Mouse (Mus musculus) midbrain, embryonic 16.5 days (tissue): Measurements from ENCODE around the gene Aplf. TPM values are rescaled to one million over a fixed set of nuclear protein-coding genes. Genes with fewer than 3 reads are reported as not detected.

Experiments used
- ATAC-seq: fragments of 200-750 bp; cut with Nextera tagmentation; 2 replicates; pipeline ENCODE4 v1.8.0; 2017; ENCODE audit warnings: moderate TSS enrichment
- H3K27ac ChIP-seq: fragments of 300-500 bp; sonication (generic); 2 replicates; pipeline ENCODE4 v1.5.1; 2014; ENCODE audit warnings: mild to moderate bottlenecking, low read length, mixed read lengths
- H3K27me3 ChIP-seq: fragments of 300-500 bp; sonication (generic); 2 replicates; pipeline ENCODE4 v1.6.1; 2014; ENCODE audit warnings: low read depth, low read length, mixed read lengths; ENCODE audit not compliant: control insufficient read depth, insufficient read depth
- H3K36me3 ChIP-seq: fragments of 300-500 bp; sonication (generic); 2 replicates; pipeline ENCODE4 v1.6.1; 2014; ENCODE audit warnings: mild to moderate bottlenecking, low read length, moderate library complexity, mixed read lengths; ENCODE audit not compliant: control insufficient read depth, insufficient read depth
- H3K4me1 ChIP-seq: fragments of 300-500 bp; sonication (generic); 2 replicates; pipeline ENCODE4 v1.6.1; 2014; ENCODE audit warnings: mild to moderate bottlenecking, low read length, mixed read lengths; ENCODE audit not compliant: control insufficient read depth, insufficient read depth
- H3K4me2 ChIP-seq: fragments of 300-500 bp; sonication (generic); 2 replicates; pipeline ENCODE4 v1.6.1; 2014; ENCODE audit warnings: mild to moderate bottlenecking, low read length, mixed read lengths
- H3K4me3 ChIP-seq: fragments of 300-500 bp; sonication (generic); 2 replicates; pipeline ENCODE4 v1.5.1; 2014; ENCODE audit warnings: low read depth, mild to moderate bottlenecking, low read length, moderate library complexity, mixed read lengths
- H3K9ac ChIP-seq: fragments of 300-500 bp; sonication (generic); 2 replicates; pipeline ENCODE4 v1.6.1; 2014; ENCODE audit warnings: low read depth, low read length, mixed read lengths
- H3K9me3 ChIP-seq: fragments of 300-500 bp; sonication (generic); replicated peaks from 2 replicates; pipeline ENCODE4 v1.6.1; 2014; ENCODE audit warnings: mild to moderate bottlenecking, low read length, mixed read lengths; ENCODE audit not compliant: control insufficient read depth, poor library complexity, severe bottlenecking
- WGBS: fragments of 180-500 bp; shearing (Covaris S2); extraction: QIAGEN DNeasy Blood & Tissue Kit; methylation state at CpG from one replicate; pipeline ENCODE4 v1.1.7; 2014; 5-methylcytosine and 5-hydroxymethylcytosine counted together
- polyA plus RNA-seq: library from polyadenylated mRNA; unstranded; fragments of >200 nt; fragmentation: Nextera tagmentation; extraction: Ambion mirVana; gene quantifications from 2 replicates; pipeline ENCODE4 v1.2.1, GENCODE M21; 2015

The Aplf gene
- polyA plus RNA-seq, 1 experiment from 2014 or later = 7.1 TPM

DNA sequence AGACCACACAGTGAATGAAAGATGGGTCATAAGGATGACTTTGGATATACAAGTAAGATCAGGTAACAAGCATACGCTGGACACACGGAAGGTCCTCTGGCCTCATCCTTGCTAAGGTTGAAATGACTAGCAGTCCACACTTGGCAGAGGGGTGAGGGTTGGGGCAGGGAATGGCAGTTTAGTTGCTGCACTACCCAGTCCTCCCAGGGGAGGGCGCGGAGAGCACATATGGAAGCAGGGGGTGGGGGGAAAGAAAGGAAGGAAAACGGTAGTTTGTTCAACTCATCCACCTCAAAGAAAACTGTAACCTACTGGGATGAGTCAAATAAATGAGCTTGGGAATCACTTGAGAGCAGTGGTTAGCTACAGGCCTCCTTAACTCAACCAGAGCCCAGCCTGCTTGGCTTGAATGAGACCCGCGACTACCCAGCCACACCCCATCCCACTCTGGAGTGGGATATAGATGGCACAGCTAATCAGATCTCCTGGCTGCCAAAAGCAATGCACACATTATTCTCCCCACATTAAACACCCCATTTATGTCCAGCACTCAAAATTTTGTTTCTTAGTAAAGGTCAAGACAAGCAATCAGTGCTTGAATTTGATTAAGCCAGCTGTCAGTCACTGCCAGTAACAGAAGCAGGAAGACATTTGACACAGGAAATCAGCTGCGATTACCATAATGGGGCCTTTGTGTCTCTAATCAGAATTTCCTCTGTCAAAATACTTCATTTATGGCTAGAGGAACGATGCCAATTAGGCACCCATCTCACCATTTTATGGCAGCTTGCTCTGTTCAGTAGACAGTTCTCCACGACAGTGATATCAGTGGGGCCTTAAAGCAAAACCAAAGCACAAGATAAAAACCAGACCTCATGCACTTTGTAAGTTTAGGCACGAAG lies 56.9 kb downstream of the Aplf start:
- no peak overlapping the region for H3K27ac ChIP-seq
- no peaks in the 10 kb centered on the region for H3K27me3 ChIP-seq
- H3K9me3 ChIP-seq = no peaks in the 10 kb centered on the region
- H3K36me3 ChIP-seq = no peaks in the 10 kb centered on the region
- H3K9ac ChIP-seq = no peak overlapping the region
- H3K4me3 ChIP-seq = no peak overlapping the region
- 66% methylated on average over 11 of the region's 11 CpGs for WGBS
- H3K4me2 ChIP-seq = no peak overlapping the region; the same call in 1 of the 2 replicates
- no peak for ATAC-seq
- H3K4me1 ChIP-seq = no peaks in the 10 kb centered on the region

- H3K27ac ChIP-seq = no peak overlapping the region
- H3K4me2 ChIP-seq = no peak overlapping the region
- H3K9ac ChIP-seq = no peak overlapping the region
- no peaks in the 10 kb centered on the region for H3K36me3 ChIP-seq
- H3K27me3 ChIP-seq = no peaks in the 10 kb centered on the region
- no peaks in the 10 kb centered on the region for H3K9me3 ChIP-seq
- ATAC-seq = no peak
- peaks cover 4% of the 10 kb centered on the region; the same call in 1 of the 2 replicates for H3K4me1 ChIP-seq
- no peak overlapping the region for H3K4me3 ChIP-seq
Observed at GRCm38 (mm10) chr6:87599825-87600224, 72.2 kb downstream of the Aplf start.

DNA sequence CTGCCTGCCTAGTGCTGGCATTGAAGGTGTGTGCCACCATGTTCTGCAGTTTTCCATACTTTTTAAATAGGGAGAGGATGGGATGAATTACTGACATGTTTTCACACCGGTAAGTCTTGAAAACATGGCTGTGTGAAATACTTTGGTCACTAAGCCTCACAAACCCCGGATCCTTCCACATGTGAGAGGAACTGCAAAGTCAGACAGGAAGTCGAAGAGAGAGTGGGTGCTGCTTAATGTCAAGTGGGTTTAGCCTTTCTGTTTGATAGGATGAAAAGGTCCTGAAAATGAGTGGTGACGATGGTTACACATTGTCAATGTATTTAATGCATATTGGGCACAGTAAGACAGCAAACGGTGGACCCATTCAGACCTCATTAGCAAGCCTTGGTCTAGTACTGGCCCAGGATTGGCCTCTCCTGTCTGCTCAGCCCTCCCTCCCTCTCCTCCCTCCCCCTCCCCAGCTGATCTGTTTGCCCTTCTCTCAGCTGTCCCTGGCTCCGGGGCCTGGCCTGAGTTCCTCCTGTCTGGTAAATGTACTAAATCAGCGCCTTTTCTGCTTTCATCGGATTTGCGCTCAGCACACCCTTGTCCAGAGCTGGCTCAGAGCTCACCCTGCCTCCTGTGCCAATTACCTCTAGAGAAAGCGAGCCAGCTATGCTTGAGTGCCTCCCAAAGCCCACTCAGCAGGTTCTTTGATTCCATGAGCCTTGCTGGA lies 74.7 kb downstream of the Aplf start:
- no peak overlapping the region for H3K4me2 ChIP-seq
- H3K27ac ChIP-seq = no peak overlapping the region
- H3K4me3 ChIP-seq = no peak overlapping the region
- H3K4me1 ChIP-seq = peaks cover 4% of the 10 kb centered on the region; the same call in 1 of the 2 replicates
- H3K9ac ChIP-seq = no peak overlapping the region
- no peaks in the 10 kb centered on the region for H3K27me3 ChIP-seq
- H3K9me3 ChIP-seq = no peaks in the 10 kb centered on the region
- WGBS = 23% methylated on average over 10 of the region's 10 CpGs
- no peaks in the 10 kb centered on the region for H3K36me3 ChIP-seq
- peak; percentile 68 for ATAC-seq

DNA sequence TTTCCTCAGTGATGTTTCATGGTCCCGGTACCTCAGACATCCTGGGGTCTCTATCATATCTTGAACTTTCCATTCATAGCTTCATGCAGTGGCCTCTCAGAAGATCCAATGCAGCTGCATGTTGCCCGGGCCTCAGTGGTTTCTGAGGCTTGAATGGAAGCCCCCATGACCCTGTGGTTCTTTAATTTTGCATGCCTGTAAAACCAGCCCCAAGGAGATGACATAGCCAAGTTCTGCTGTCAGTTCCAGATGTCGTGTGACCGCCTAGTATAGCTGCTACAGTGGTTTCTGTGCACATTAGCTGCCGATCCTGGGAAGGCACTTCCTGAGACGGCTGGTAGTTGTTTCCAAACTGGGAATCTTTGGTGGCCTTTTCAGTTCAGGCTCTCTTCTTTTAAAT lies 77.8 kb downstream of the Aplf start:
- WGBS = 86% methylated on average over 6 of the region's 6 CpGs
- Histone ChIP-seq H3K4me2 (no peak overlapping the region), H3K9ac (no peak overlapping the region), H3K4me1 (peaks cover 9% of the 10 kb centered on the region; the same call in 1 of the 2 replicates), H3K27ac (no peak overlapping the region), H3K27me3 (no peaks in the 10 kb centered on the region), H3K4me3 (no peak overlapping the region), H3K9me3 (no peaks in the 10 kb centered on the region), H3K36me3 (no peaks in the 10 kb centered on the region)
- ATAC-seq = no peak

DNA sequence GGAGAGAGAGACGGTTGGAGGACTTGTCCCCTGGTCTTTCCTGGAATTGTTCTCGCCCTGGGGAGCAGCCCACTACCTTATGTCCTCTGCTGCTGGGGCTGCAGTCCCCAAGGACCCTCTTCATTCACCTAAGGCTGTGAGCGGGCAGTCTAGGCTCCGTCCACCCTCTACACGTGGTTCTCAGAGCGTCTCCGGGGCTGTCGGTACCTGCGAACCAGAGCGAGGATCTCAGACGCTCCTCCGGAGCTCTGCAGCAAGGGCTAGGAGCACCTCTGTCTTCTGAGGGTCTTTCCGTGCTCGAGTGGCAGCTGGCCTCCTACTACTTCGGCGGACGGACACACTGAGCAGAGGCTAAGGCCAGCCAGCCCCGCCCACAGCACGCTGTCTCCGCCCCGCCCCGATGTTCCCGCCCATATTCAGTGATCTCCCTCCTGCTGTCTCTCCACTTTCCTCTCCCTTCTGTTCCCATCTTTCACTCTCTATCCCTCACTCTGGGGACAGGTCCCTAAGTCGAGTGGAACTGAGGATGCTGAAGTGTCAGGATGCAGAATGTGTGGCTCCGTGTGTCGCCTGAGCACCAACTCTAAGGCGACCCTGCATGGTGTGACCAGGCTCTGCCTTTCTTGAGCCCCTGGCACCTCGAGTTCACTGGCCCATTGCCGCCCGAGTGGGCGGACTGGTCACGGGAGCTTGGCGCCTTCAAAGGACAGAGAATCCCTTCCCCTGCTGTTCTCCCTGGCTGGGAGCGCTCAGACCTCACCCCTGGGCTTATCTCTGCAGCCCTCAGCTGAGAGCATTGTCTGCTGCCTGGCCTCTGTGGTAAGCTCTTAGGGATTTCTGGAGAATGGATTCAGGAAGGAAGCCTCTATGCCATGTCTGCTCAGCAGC lies 81.4 kb downstream of the Aplf start, which contains the start of gene Prokr1:
TSS of gene Prokr1 (minus strand) at position 350 of the 888 bp plus-strand sequence.
- ATAC-seq = peak; percentile 82
- H3K4me3 ChIP-seq = peak within 1 kb of the TSS; percentile 52

GRCm38 (mm10) chr6:87589718-87590393 lies 82.1 kb downstream of the Aplf start:
- Histone ChIP-seq H3K4me3 (peak overlapping the region; percentile 52), H3K4me2 (peak overlapping the region; percentile 73), H3K4me1 (peaks cover 5% of the 10 kb centered on the region; the same call in 1 of the 2 replicates), H3K9ac (peak overlapping the region; percentile 65), H3K36me3 (no peaks in the 10 kb centered on the region), H3K27me3 (no peaks in the 10 kb centered on the region), H3K27ac (no peak overlapping the region), H3K9me3 (no peaks in the 10 kb centered on the region)
- WGBS = 10% methylated on average over 12 of the region's 12 CpGs
- ATAC-seq = peak; percentile 47

More for the DNA sequence above, 81.4 kb downstream of the Aplf start, which contains the start of gene Prokr1:
- Histone ChIP-seq H3K4me2 (peak within 1 kb of the TSS; percentile 73), H3K27ac (peak within 1 kb of the TSS; percentile 6; the same call in 1 of the 2 replicates), H3K9ac (peak within 1 kb of the TSS; percentile 65), H3K4me1 (peaks cover 5% of the 10 kb centered on the region; the same call in 1 of the 2 replicates), H3K36me3 (no peaks in the 10 kb centered on the region), H3K27me3 (no peaks in the 10 kb centered on the region), H3K9me3 (no peaks in the 10 kb centered on the region)
- WGBS = under 1% methylated on average over 34 of the region's 34 CpGs

GRCm38 (mm10) chr6:87583991-87584390 lies 88.0 kb downstream of the Aplf start:
- Histone ChIP-seq H3K4me1 (no peaks in the 10 kb centered on the region), H3K36me3 (no peaks in the 10 kb centered on the region), H3K9me3 (no peaks in the 10 kb centered on the region), H3K4me2 (no peak overlapping the region), H3K4me3 (no peak overlapping the region), H3K27ac (no peak overlapping the region), H3K27me3 (no peaks in the 10 kb centered on the region), H3K9ac (no peak overlapping the region)
- ATAC-seq = no peak
- WGBS = 85% methylated on average over 7 of the region's 7 CpGs

GRCm38 (mm10) chr6:87583183-87583611 lies 88.8 kb downstream of the Aplf start:
- no peak overlapping the region for H3K4me2 ChIP-seq
- H3K4me1 ChIP-seq = no peaks in the 10 kb centered on the region
- H3K9me3 ChIP-seq = no peaks in the 10 kb centered on the region
- no peaks in the 10 kb centered on the region for H3K36me3 ChIP-seq
- H3K27ac ChIP-seq = no peak overlapping the region
- no peak overlapping the region for H3K9ac ChIP-seq
- WGBS = 100% methylated on average over 1 of the region's 1 CpGs
- no peaks in the 10 kb centered on the region for H3K27me3 ChIP-seq
- no peak for ATAC-seq
- H3K4me3 ChIP-seq = no peak overlapping the region
